Mouse (Mus musculus): ENCODE data around the gene Samd9l.
"Not testable (repeated sequence)": the region's sequence is repeated elsewhere in the genome, so short reads cannot be mapped to it uniquely, and the experiment has no call there.

Gene Samd9l

GRCm38 (mm10) chr6:3399340-3400068 is at the start of gene Samd9l:
TSS of gene Samd9l (minus strand) at chr6:3399572.
- peak; percentile 87 to 89 for DNase-seq (ENCODE audit: low spot score in 2 of 2)

- DNase-seq (ENCODE audit: low spot score in 2 of 2) = peak; percentile 54 to 77
Observed at GRCm38 (mm10) chr6:3447404-3447803, 48.0 kb upstream of the Samd9l start.

- DNase-seq (ENCODE audit: low spot score in 2 of 2) = no peak
Observed at GRCm38 (mm10) chr6:3443905-3444304, 44.5 kb upstream of the Samd9l start.

- no peak for DNase-seq (ENCODE audit: low spot score in 2 of 2)
Observed at GRCm38 (mm10) chr6:3436087-3436486, 36.7 kb upstream of the Samd9l start.

- not testable (repeated sequence) for DNase-seq (ENCODE audit: low spot score in 2 of 2)
Observed at GRCm38 (mm10) chr6:3430976-3431375, 31.6 kb upstream of the Samd9l start.

- no peak for DNase-seq (ENCODE audit: low spot score in 2 of 2)
Observed at GRCm38 (mm10) chr6:3427047-3427446, 27.7 kb upstream of the Samd9l start.

- DNase-seq (ENCODE audit: low spot score in 2 of 2) = not testable (repeated sequence)
Observed at GRCm38 (mm10) chr6:3425333-3425732, 26.0 kb upstream of the Samd9l start.

GRCm38 (mm10) chr6:3424613-3425277 is 25.4 kb upstream of the Samd9l start:
- peak; percentile 38 to 44 for DNase-seq (ENCODE audit: low spot score in 2 of 2)

GRCm38 (mm10) chr6:3397182-3397906 is 2.0 kb downstream of the Samd9l start:
- DNase-seq (ENCODE audit: low spot score in 2 of 2) = peak in 1 of 2 experiments; percentile 24

GRCm38 (mm10) chr6:3395921-3396611 is 3.3 kb downstream of the Samd9l start:
- DNase-seq (ENCODE audit: low spot score in 2 of 2) = peak in 1 of 2 experiments; percentile 17

GRCm38 (mm10) chr6:3389995-3390394 is 9.4 kb downstream of the Samd9l start:
- no peak for DNase-seq (ENCODE audit: low spot score in 2 of 2)

- no peak for DNase-seq (ENCODE audit: low spot score in 2 of 2)
Observed at GRCm38 (mm10) chr6:3386565-3386964, 12.8 kb downstream of the Samd9l start.

GRCm38 (mm10) chr6:3384816-3385215 is 14.6 kb downstream of the Samd9l start:
- not testable (repeated sequence) for DNase-seq (ENCODE audit: low spot score in 2 of 2)

- DNase-seq (ENCODE audit: low spot score in 2 of 2) = peak in 1 of 2 experiments; percentile 20
Observed at GRCm38 (mm10) chr6:3384115-3384791, 15.1 kb downstream of the Samd9l start.

GRCm38 (mm10) chr6:3379146-3379545 is 20.2 kb downstream of the Samd9l start:
- no peak for DNase-seq (ENCODE audit: low spot score in 2 of 2)

- no peak for DNase-seq (ENCODE audit: low spot score in 2 of 2)
Observed at GRCm38 (mm10) chr6:3376687-3377086, 22.7 kb downstream of the Samd9l start.

- DNase-seq (ENCODE audit: low spot score in 2 of 2) = no peak
Observed at GRCm38 (mm10) chr6:3369527-3369926, 29.8 kb downstream of the Samd9l start.

GRCm38 (mm10) chr6:3365609-3366008 is 33.8 kb downstream of the Samd9l start:
- DNase-seq (ENCODE audit: low spot score in 2 of 2) = not testable (repeated sequence)

- DNase-seq (ENCODE audit: low spot score in 2 of 2) = peak; percentile 63 to 71
Observed at GRCm38 (mm10) chr6:3345924-3346597, 53.3 kb downstream of the Samd9l start.

GRCm38 (mm10) chr6:3345043-3345639 is 54.2 kb downstream of the Samd9l start:
- DNase-seq (ENCODE audit: low spot score in 2 of 2) = not testable (repeated sequence)

All from heart, adult 9 months (tissue).